26 mouse cellular contexts compared by ENCODE assay signal in the genomic region with DNA sequence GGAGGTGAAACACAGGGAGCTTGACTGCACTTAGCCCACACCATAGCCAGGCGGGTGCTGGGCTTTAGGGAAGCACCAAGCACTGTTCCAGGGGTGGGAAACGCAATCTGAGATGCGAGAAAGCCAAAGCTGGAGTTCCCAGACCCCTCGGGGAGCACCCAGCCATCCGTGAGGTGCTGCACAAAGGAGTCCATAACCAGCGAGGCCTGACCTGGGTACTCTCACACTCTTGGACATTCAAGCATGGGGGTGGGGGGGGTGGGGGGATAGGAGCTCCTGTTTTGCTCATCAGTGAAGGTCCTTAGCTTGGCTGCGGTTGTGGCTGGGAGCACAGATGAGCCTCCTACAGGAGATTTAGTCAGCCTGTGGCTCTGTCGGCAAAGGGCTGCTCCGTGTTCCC. TPM values are rescaled to one million over a fixed set of nuclear protein-coding genes. Genes with fewer than 3 reads are reported as not detected.
DNase-seq lines count a peak whose midpoint lies in the region; ATAC-seq and TF ChIP-seq lines count a peak whose summit lies in the region.
"Had no signal": no experiment of that assay in that cellular context is flagged by ENCODE, and none has a peak within 500 bp of the region (broad histone marks: within the 10 kb centered on the region; RNA-seq: fewer than 3 reads in every experiment).

No protein-coding gene starts in this region.

- no peaks in the 10 kb centered on the region for H3K9me3 ChIP-seq in hindbrain, embryonic 14.5 days (ENCODE audit: control insufficient read depth, low read length)
- H3K9me3 ChIP-seq in hindbrain, postnatal 0 days (ENCODE audit: low read length), result no peaks in the 10 kb centered on the region
- 0 out of 2 replicates have a peak, but pooled peaks cover 4% of the 10 kb centered on the region for H3K9me3 ChIP-seq in kidney, embryonic 15.5 days (replicated peaks)
- no peaks in the 10 kb centered on the region for H3K9me3 ChIP-seq in stomach, embryonic 16.5 days (replicated peaks; ENCODE audit: control insufficient read depth, low read length)
- H3K9me3 ChIP-seq in stomach, postnatal 0 days (ENCODE audit: control insufficient read depth, low read length), result no peaks in the 10 kb centered on the region
- H3K9me3 ChIP-seq: embryonic facial prominence, embryonic 13.5 days; embryonic facial prominence, embryonic 15.5 days; forebrain, embryonic 10.5 days; forebrain, embryonic 12.5 days had no signal

- no peak for TF ChIP-seq EP300 in stomach, postnatal 0 days (optimal IDR thresholded peaks at IDR 0.05)

- TF ChIP-seq CTCF in hindbrain, postnatal 0 days (IDR thresholded peaks at IDR 0.05; ENCODE audit: low read depth), result no peak
- no peak for TF ChIP-seq CTCF in stomach, postnatal 0 days (IDR thresholded peaks at IDR 0.05; ENCODE audit: low read depth)

- no peaks in the 10 kb centered on the region for H3K4me1 ChIP-seq in hindbrain, embryonic 14.5 days (replicated peaks; ENCODE audit: control insufficient read depth, insufficient read depth, low read length)
- H3K4me1 ChIP-seq in hindbrain, postnatal 0 days (ENCODE audit: insufficient read depth, low read length), result no peaks in the 10 kb centered on the region
- H3K4me1 ChIP-seq in kidney, embryonic 15.5 days, result no peaks in the 10 kb centered on the region
- H3K4me1 ChIP-seq in stomach, embryonic 16.5 days (ENCODE audit: control insufficient read depth, insufficient read depth, low read length), result no peaks in the 10 kb centered on the region
- no peaks in the 10 kb centered on the region for H3K4me1 ChIP-seq in stomach, postnatal 0 days (replicated peaks; ENCODE audit: control insufficient read depth, insufficient read depth)
- H3K4me1 ChIP-seq: embryonic facial prominence, embryonic 13.5 days; embryonic facial prominence, embryonic 15.5 days; forebrain, embryonic 10.5 days; forebrain, embryonic 12.5 days had no signal

- no peak overlapping the region for H3K4me2 ChIP-seq in hindbrain, embryonic 14.5 days (replicated peaks)
- no peak overlapping the region for H3K4me2 ChIP-seq in hindbrain, postnatal 0 days (ENCODE audit: low read depth, low read length)
- no peak overlapping the region for H3K4me2 ChIP-seq in kidney, embryonic 15.5 days
- H3K4me2 ChIP-seq in stomach, embryonic 16.5 days (ENCODE audit: low read depth, low read length), result no peak overlapping the region
- no peak overlapping the region for H3K4me2 ChIP-seq in stomach, postnatal 0 days (replicated peaks; ENCODE audit: low read depth)
- H3K4me2 ChIP-seq: embryonic facial prominence, embryonic 13.5 days; embryonic facial prominence, embryonic 15.5 days; forebrain, embryonic 12.5 days had no signal

- no peak overlapping the region for H3K9ac ChIP-seq in hindbrain, embryonic 14.5 days
- H3K9ac ChIP-seq in hindbrain, postnatal 0 days (replicated peaks; ENCODE audit: low read length), result no peak overlapping the region
- H3K9ac ChIP-seq in kidney, embryonic 15.5 days, result no peak overlapping the region
- H3K9ac ChIP-seq in stomach, embryonic 16.5 days (ENCODE audit: low read length), result no peak overlapping the region
- no peak overlapping the region for H3K9ac ChIP-seq in stomach, postnatal 0 days (ENCODE audit: low read length)
- H3K9ac ChIP-seq: embryonic facial prominence, embryonic 13.5 days; embryonic facial prominence, embryonic 15.5 days; forebrain, embryonic 12.5 days had no signal

- ATAC-seq in hindbrain, embryonic 14.5 days (ENCODE audit: low FRiP score), result no peak
- no peak for ATAC-seq in hindbrain, postnatal 0 days
- peak; percentile 79 for ATAC-seq in kidney, embryonic 15.5 days (replicated peaks; ENCODE audit: low FRiP score)
- peak; percentile 29; the same call in 1 of the 2 replicates for ATAC-seq in stomach, embryonic 16.5 days (ENCODE audit: insufficient read depth, low FRiP score)
- no peak; the same call in 1 of the 2 replicates for ATAC-seq in stomach, postnatal 0 days (ENCODE audit: low FRiP score, low TSS enrichment)
- ATAC-seq: forebrain, embryonic 14.5 days; forebrain, embryonic 16.5 days; Patski had no signal

- H3K27ac ChIP-seq in hindbrain, embryonic 14.5 days, result no peak overlapping the region
- no peak overlapping the region for H3K27ac ChIP-seq in hindbrain, postnatal 0 days
- H3K27ac ChIP-seq in kidney, embryonic 15.5 days, result no peak overlapping the region
- no peak overlapping the region for H3K27ac ChIP-seq in stomach, embryonic 16.5 days (ENCODE audit: low read length)
- H3K27ac ChIP-seq in stomach, postnatal 0 days (replicated peaks), result no peak overlapping the region
- H3K27ac ChIP-seq: embryonic facial prominence, embryonic 13.5 days; embryonic facial prominence, embryonic 15.5 days; forebrain, embryonic 10.5 days; forebrain, embryonic 12.5 days had no signal

- WGBS in hindbrain, embryonic 14.5 days, result 90% methylated on average over 9 of the region's 9 CpGs
- 86% methylated on average over 9 of the region's 9 CpGs for WGBS in hindbrain, postnatal 0 days
- WGBS in kidney, embryonic 15.5 days, result 59% methylated on average over 9 of the region's 9 CpGs
- WGBS in stomach, embryonic 16.5 days, result 92% methylated on average over 9 of the region's 9 CpGs
- 92% methylated on average over 9 of the region's 9 CpGs for WGBS in stomach, postnatal 0 days

- no peaks in the 10 kb centered on the region for H3K36me3 ChIP-seq in hindbrain, embryonic 14.5 days (replicated peaks; ENCODE audit: control insufficient read depth, insufficient read depth)
- no peaks in the 10 kb centered on the region for H3K36me3 ChIP-seq in hindbrain, postnatal 0 days (ENCODE audit: insufficient read depth, low read length)
- no peaks in the 10 kb centered on the region for H3K36me3 ChIP-seq in kidney, embryonic 15.5 days
- no peaks in the 10 kb centered on the region for H3K36me3 ChIP-seq in stomach, embryonic 16.5 days (ENCODE audit: control insufficient read depth, insufficient read depth, low read length)
- H3K36me3 ChIP-seq in stomach, postnatal 0 days (ENCODE audit: control insufficient read depth, insufficient read depth, low read length), result no peaks in the 10 kb centered on the region
- H3K36me3 ChIP-seq: embryonic facial prominence, embryonic 13.5 days; embryonic facial prominence, embryonic 15.5 days; forebrain, embryonic 10.5 days; forebrain, embryonic 12.5 days had no signal

- H3K4me3 ChIP-seq in hindbrain, embryonic 14.5 days (replicated peaks; ENCODE audit: low read length), result no peak overlapping the region
- no peak overlapping the region for H3K4me3 ChIP-seq in hindbrain, postnatal 0 days (ENCODE audit: low read length)
- H3K4me3 ChIP-seq in kidney, embryonic 15.5 days (replicated peaks), result no peak overlapping the region
- no peak overlapping the region for H3K4me3 ChIP-seq in stomach, embryonic 16.5 days (replicated peaks; ENCODE audit: low read length)
- no peak overlapping the region for H3K4me3 ChIP-seq in stomach, postnatal 0 days (ENCODE audit: low read depth, low read length)
- H3K4me3 ChIP-seq: embryonic facial prominence, embryonic 13.5 days; embryonic facial prominence, embryonic 15.5 days; erythroblast, embryonic 14.5 days; forebrain, embryonic 10.5 days; forebrain, embryonic 12.5 days had no signal

- H3K27me3 ChIP-seq in hindbrain, embryonic 14.5 days (ENCODE audit: control insufficient read depth, insufficient read depth, low read length), result no peaks in the 10 kb centered on the region
- H3K27me3 ChIP-seq in hindbrain, postnatal 0 days (ENCODE audit: insufficient read depth, low read length), result no peaks in the 10 kb centered on the region
- no peaks in the 10 kb centered on the region for H3K27me3 ChIP-seq in kidney, embryonic 15.5 days
- H3K27me3 ChIP-seq in stomach, embryonic 16.5 days (ENCODE audit: control insufficient read depth, insufficient read depth, low read length), result no peaks in the 10 kb centered on the region
- no peaks in the 10 kb centered on the region for H3K27me3 ChIP-seq in stomach, postnatal 0 days (ENCODE audit: control insufficient read depth, insufficient read depth, low read length)
- H3K27me3 ChIP-seq: embryonic facial prominence, embryonic 13.5 days; embryonic facial prominence, embryonic 15.5 days; forebrain, embryonic 12.5 days; Patski had no signal

- peak; percentile 2 for DNase-seq in hindbrain, embryonic 14.5 days (ENCODE audit: low spot score)
- no peak for DNase-seq in hindbrain, postnatal 0 days (ENCODE audit: low spot score)
- DNase-seq in kidney, postnatal 36 days, result no peak
- DNase-seq in stomach, postnatal 0 days (ENCODE audit: low spot score), result no peak
- DNase-seq in R1 (ENCODE audit: low read depth, low spot score), result peak; percentile 29
- no peak for DNase-seq in layer of hippocampus, postnatal 25 days (ENCODE audit: extremely low spot score in 1 of 2, low spot score in 1 of 2)
- DNase-seq: adrenal gland, adult 2 months; adrenal gland, postnatal 10 days; adrenal gland, postnatal 25 days; cerebellum, adult 11 months; cerebellum, adult 18-20 months; cerebellum, adult 8-10 months; cerebellum, adult 9-11 months; cerebellum, postnatal 14 days; cerebellum, postnatal 36 days; embryo, embryonic 11 days had no signal

RNA-seq across cellular contexts. Expression of gene Pon2, which starts 18.4 kb away (rescaled TPM):
- 27.6 and 31.5 TPM in 2 replicates for polyA plus RNA-seq in hindbrain, embryonic 14.5 days (2014; fragmentation: Nextera tagmentation; extraction: Ambion mirVana)
- 17.9 TPM in 2 replicates for total RNA-seq in hindbrain, postnatal 0 days (2014; rRNA removed)
- polyA plus RNA-seq in hindbrain, postnatal 0 days (2015; fragmentation: Nextera tagmentation; extraction: Ambion mirVana), result 50.4 and 56.2 TPM in 2 replicates
- polyA plus RNA-seq in kidney, embryonic 15.5 days (2015; fragmentation: Nextera tagmentation; extraction: Ambion mirVana), result 35.0 TPM in 2 replicates
- 77.9 and 86.6 TPM in 2 replicates for polyA plus RNA-seq in stomach, embryonic 16.5 days (2015; fragmentation: Nextera tagmentation; extraction: Ambion mirVana)
- 130 and 148 TPM in 2 replicates for polyA plus RNA-seq in stomach, postnatal 0 days (2015; fragmentation: Nextera tagmentation; extraction: Ambion mirVana)
- 10 to 100 TPM; 21.4 to 22.1 TPM for total RNA-seq in layer of hippocampus, postnatal 25 days (2021)

Comparison
In these comparisons a context has a peak if more than half of its experiments do, and no peak if none do; other contexts are left out.
1. ATAC-seq: peak in kidney, embryonic 15.5 days (single experiment) and stomach, embryonic 16.5 days (single experiment); none in hindbrain, embryonic 14.5 days (single experiment), hindbrain, postnatal 0 days (single experiment) and stomach, postnatal 0 days (single experiment).
2. DNase-seq: peak in hindbrain, embryonic 14.5 days (single experiment) and R1 (single experiment); none in hindbrain, postnatal 0 days (single experiment), kidney, postnatal 36 days (0 of 2), stomach, postnatal 0 days (single experiment) and layer of hippocampus, postnatal 25 days (0 of 2).